Mouse (Mus musculus): Measurements from ENCODE around the gene Stx18. TPM values are rescaled to one million over a fixed set of nuclear protein-coding genes. Genes with fewer than 3 reads are reported as not detected.

Stx18 gene
- total RNA-seq, 1 experiment, result 16.8 TPM

GRCm38 (mm10) chr5:38064043-38064575 lies 25.6 kb downstream of the Stx18 start:
- H3K27ac ChIP-seq (ENCODE audit: insufficient read depth, low read depth, low read length, poor library complexity, severe bottlenecking), result no peak overlapping the region
- H3K4me3 ChIP-seq (ENCODE audit: insufficient read depth in 1 of 2, low read depth in 1 of 2, low read length in 2 of 2, poor library complexity in 1 of 2, severe bottlenecking in 1 of 2), result no peak overlapping the region
- H3K9ac ChIP-seq (ENCODE audit: insufficient read depth, low read depth, low read length, poor library complexity, severe bottlenecking), result no peak overlapping the region
- no peak for DNase-seq (ENCODE audit: low read depth, low spot score)
- H3K4me1 ChIP-seq (ENCODE audit: control insufficient read depth in 2 of 2, insufficient read depth in 2 of 2, low read length in 2 of 2, poor library complexity in 1 of 2), result no peaks in the 10 kb centered on the region
- no peaks in the 10 kb centered on the region for H3K36me3 ChIP-seq (ENCODE audit: control insufficient read depth, insufficient read depth, low read length, poor library complexity, severe bottlenecking)
- H3K9me3 ChIP-seq (ENCODE audit: control insufficient read depth, insufficient read depth, low read depth, low read length), result no peaks in the 10 kb centered on the region
- in situ Hi-C loops (cut with MboI; ENCODE audit: low sequenced_read_pairs in 2 of 2, unreplicated experiment in 2 of 2), result no loop called here
- no peak for TF ChIP-seq ZNF384 (IDR thresholded peaks at IDR 0.05; ENCODE audit: low read depth, low read length)
- TF ChIP-seq MAFK (IDR thresholded peaks at IDR 0.05; ENCODE audit: insufficient read depth, low read depth, low read length), result no peak
- TF ChIP-seq HCFC1 (IDR thresholded peaks at IDR 0.05; ENCODE audit: borderline replicate concordance, insufficient read depth, low read length), result no peak
- no peak for TF ChIP-seq ZC3H11A (IDR thresholded peaks at IDR 0.05; ENCODE audit: borderline replicate concordance, low read depth, low read length)
- TF ChIP-seq CHD2 (IDR thresholded peaks at IDR 0.05; ENCODE audit: low read depth, low read length), result no peak

DNA sequence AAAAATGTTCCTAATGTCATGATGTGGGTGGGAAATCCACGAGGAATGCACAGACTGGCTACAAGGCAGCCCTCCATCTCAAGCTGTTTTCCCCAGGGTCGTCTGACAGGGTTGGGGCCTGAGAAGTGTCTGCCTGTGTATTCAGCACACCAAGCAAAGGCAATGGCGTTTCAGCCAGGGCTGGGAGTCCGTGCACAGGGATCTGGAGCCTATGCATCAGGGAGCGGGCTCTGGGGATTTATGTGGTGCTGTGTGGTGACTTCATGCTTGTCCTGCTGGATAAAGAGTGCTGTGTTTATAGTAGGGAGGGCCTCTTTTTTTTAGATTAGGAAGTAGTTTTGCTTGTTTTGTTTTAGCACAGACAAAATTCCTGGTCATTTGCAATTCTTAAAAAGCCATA lies 26.2 kb downstream of the Stx18 start:
- no peak overlapping the region for H3K27ac ChIP-seq (ENCODE audit: insufficient read depth, low read depth, low read length, poor library complexity, severe bottlenecking)
- H3K4me1 ChIP-seq (ENCODE audit: control insufficient read depth in 2 of 2, insufficient read depth in 2 of 2, low read length in 2 of 2, poor library complexity in 1 of 2), result no peaks in the 10 kb centered on the region
- TF ChIP-seq ZC3H11A (IDR thresholded peaks at IDR 0.05; ENCODE audit: borderline replicate concordance, low read depth, low read length), result no peak
- no peak for TF ChIP-seq HCFC1 (IDR thresholded peaks at IDR 0.05; ENCODE audit: borderline replicate concordance, insufficient read depth, low read length)
- TF ChIP-seq MAFK (IDR thresholded peaks at IDR 0.05; ENCODE audit: insufficient read depth, low read depth, low read length), result no peak
- no peaks in the 10 kb centered on the region for H3K36me3 ChIP-seq (ENCODE audit: control insufficient read depth, insufficient read depth, low read length, poor library complexity, severe bottlenecking)
- in situ Hi-C loops (cut with MboI; ENCODE audit: low sequenced_read_pairs in 2 of 2, unreplicated experiment in 2 of 2), result no loop called here
- H3K9ac ChIP-seq (ENCODE audit: insufficient read depth, low read depth, low read length, poor library complexity, severe bottlenecking), result no peak overlapping the region
- no peak overlapping the region for H3K4me3 ChIP-seq (ENCODE audit: insufficient read depth in 1 of 2, low read depth in 1 of 2, low read length in 2 of 2, poor library complexity in 1 of 2, severe bottlenecking in 1 of 2)
- DNase-seq (ENCODE audit: low read depth, low spot score), result no peak
- H3K9me3 ChIP-seq (ENCODE audit: control insufficient read depth, insufficient read depth, low read depth, low read length), result no peaks in the 10 kb centered on the region

GRCm38 (mm10) chr5:38065454-38065853 lies 26.9 kb downstream of the Stx18 start:
- H3K4me1 ChIP-seq (ENCODE audit: control insufficient read depth in 2 of 2, insufficient read depth in 2 of 2, low read length in 2 of 2, poor library complexity in 1 of 2), result no peaks in the 10 kb centered on the region
- TF ChIP-seq CHD2 (IDR thresholded peaks at IDR 0.05; ENCODE audit: low read depth, low read length), result no peak
- H3K9me3 ChIP-seq (ENCODE audit: control insufficient read depth, insufficient read depth, low read depth, low read length), result no peaks in the 10 kb centered on the region
- no peak overlapping the region for H3K27ac ChIP-seq (ENCODE audit: insufficient read depth, low read depth, low read length, poor library complexity, severe bottlenecking)
- no peak for DNase-seq (ENCODE audit: low read depth, low spot score)
- no peak overlapping the region for H3K4me3 ChIP-seq (ENCODE audit: insufficient read depth in 1 of 2, low read depth in 1 of 2, low read length in 2 of 2, poor library complexity in 1 of 2, severe bottlenecking in 1 of 2)
- in situ Hi-C loops (cut with MboI; ENCODE audit: low sequenced_read_pairs in 2 of 2, unreplicated experiment in 2 of 2), result no loop called here
- H3K36me3 ChIP-seq (ENCODE audit: control insufficient read depth, insufficient read depth, low read length, poor library complexity, severe bottlenecking), result no peaks in the 10 kb centered on the region
- H3K9ac ChIP-seq (ENCODE audit: insufficient read depth, low read depth, low read length, poor library complexity, severe bottlenecking), result no peak overlapping the region

- Histone ChIP-seq H3K36me3 (ENCODE audit: control insufficient read depth, insufficient read depth, low read length, poor library complexity, severe bottlenecking) (no peaks in the 10 kb centered on the region), H3K27ac (ENCODE audit: insufficient read depth, low read depth, low read length, poor library complexity, severe bottlenecking) (no peak overlapping the region), H3K9me3 (ENCODE audit: control insufficient read depth, insufficient read depth, low read depth, low read length) (no peaks in the 10 kb centered on the region), H3K9ac (ENCODE audit: insufficient read depth, low read depth, low read length, poor library complexity, severe bottlenecking) (no peak overlapping the region), H3K4me3 (ENCODE audit: insufficient read depth in 1 of 2, low read depth in 1 of 2, low read length in 2 of 2, poor library complexity in 1 of 2, severe bottlenecking in 1 of 2) (no peak overlapping the region), H3K4me1 (ENCODE audit: control insufficient read depth in 2 of 2, insufficient read depth in 2 of 2, low read length in 2 of 2, poor library complexity in 1 of 2) (no peaks in the 10 kb centered on the region)
- no peak for DNase-seq (ENCODE audit: low read depth, low spot score)
- TF ChIP-seq ZC3H11A (IDR thresholded peaks at IDR 0.05; ENCODE audit: borderline replicate concordance, low read depth, low read length) (no peak), HCFC1 (IDR thresholded peaks at IDR 0.05; ENCODE audit: borderline replicate concordance, insufficient read depth, low read length) (no peak), MAFK (IDR thresholded peaks at IDR 0.05; ENCODE audit: insufficient read depth, low read depth, low read length) (no peak), ZNF384 (IDR thresholded peaks at IDR 0.05; ENCODE audit: low read depth, low read length) (no peak), CHD2 (IDR thresholded peaks at IDR 0.05; ENCODE audit: low read depth, low read length) (no peak)
- in situ Hi-C loops (cut with MboI; ENCODE audit: low sequenced_read_pairs in 2 of 2, unreplicated experiment in 2 of 2), result no loop called here
Observed at GRCm38 (mm10) chr5:38066606-38067005, 28.1 kb downstream of the Stx18 start.

- TF ChIP-seq ZNF384 (IDR thresholded peaks at IDR 0.05; ENCODE audit: low read depth, low read length) (no peak), CHD2 (IDR thresholded peaks at IDR 0.05; ENCODE audit: low read depth, low read length) (no peak), ZC3H11A (IDR thresholded peaks at IDR 0.05; ENCODE audit: borderline replicate concordance, low read depth, low read length) (no peak), MAFK (IDR thresholded peaks at IDR 0.05; ENCODE audit: insufficient read depth, low read depth, low read length) (no peak)
- H3K9ac ChIP-seq (ENCODE audit: insufficient read depth, low read depth, low read length, poor library complexity, severe bottlenecking), result no peak overlapping the region
- no peak overlapping the region for H3K4me3 ChIP-seq (ENCODE audit: insufficient read depth in 1 of 2, low read depth in 1 of 2, low read length in 2 of 2, poor library complexity in 1 of 2, severe bottlenecking in 1 of 2)
- DNase-seq (ENCODE audit: low read depth, low spot score), result no peak
- in situ Hi-C loops (cut with MboI; ENCODE audit: low sequenced_read_pairs in 2 of 2, unreplicated experiment in 2 of 2), result no loop called here
- H3K9me3 ChIP-seq (ENCODE audit: control insufficient read depth, insufficient read depth, low read depth, low read length), result no peaks in the 10 kb centered on the region
- H3K36me3 ChIP-seq (ENCODE audit: control insufficient read depth, insufficient read depth, low read length, poor library complexity, severe bottlenecking), result no peaks in the 10 kb centered on the region
- no peak overlapping the region for H3K27ac ChIP-seq (ENCODE audit: insufficient read depth, low read depth, low read length, poor library complexity, severe bottlenecking)
- H3K4me1 ChIP-seq (ENCODE audit: control insufficient read depth in 2 of 2, insufficient read depth in 2 of 2, low read length in 2 of 2, poor library complexity in 1 of 2), result no peaks in the 10 kb centered on the region
Observed at GRCm38 (mm10) chr5:38076326-38076725, 37.8 kb downstream of the Stx18 start.

Measured in ES-E14 (cell line).